Mouse (Mus musculus) forebrain, postnatal 0 days (tissue): ENCODE measurements around the gene Cmip. TPM values are rescaled to one million over a fixed set of nuclear protein-coding genes. Genes with fewer than 3 reads are reported as not detected.

ENCODE experiments used
- ATAC-seq: fragments of 200-750 bp; cut with Nextera tagmentation; 2 replicates; pipeline ENCODE4 v1.8.0; 2017; ENCODE audit warnings: mild to moderate bottlenecking, moderate library complexity
- DNase-seq: peaks from one replicate; pipeline ENCODE4 v3.0.0-alpha.2; 2015
- H3K27ac ChIP-seq: fragments of 300-500 bp; sonication (generic); 2 replicates; pipeline ENCODE4 v1.5.1; 2014; ENCODE audit warnings: low read depth, mild to moderate bottlenecking, antibody characterized with exemption, low read length, moderate library complexity, mixed read lengths
- H3K27me3 ChIP-seq: fragments of 300-500 bp; sonication (generic); 2 replicates; pipeline ENCODE4 v1.6.1; 2014; ENCODE audit warnings: mild to moderate bottlenecking, low read length, mixed read lengths; ENCODE audit not compliant: insufficient read depth
- H3K36me3 ChIP-seq: fragments of 300-500 bp; sonication (generic); 2 replicates; pipeline ENCODE4 v1.6.1; 2014; ENCODE audit warnings: mild to moderate bottlenecking, moderate library complexity; ENCODE audit not compliant: insufficient read depth
- H3K4me1 ChIP-seq: fragments of 300-500 bp; sonication (generic); 2 replicates; pipeline ENCODE4 v1.6.1; 2014; ENCODE audit warnings: antibody characterized with exemption; ENCODE audit not compliant: insufficient read depth
- H3K4me2 ChIP-seq: fragments of 300-500 bp; sonication (generic); 2 replicates; pipeline ENCODE4 v1.6.1; 2014; ENCODE audit warnings: low read depth, mild to moderate bottlenecking, moderate library complexity
- H3K4me3 ChIP-seq: fragments of 300-500 bp; sonication (generic); 2 replicates; pipeline ENCODE4 v1.5.1; 2014; ENCODE audit warnings: low read depth, low read length, mixed read lengths
- H3K9ac ChIP-seq: fragments of 300-500 bp; sonication (generic); 2 replicates; pipeline ENCODE4 v1.6.1; 2014; ENCODE audit warnings: mild to moderate bottlenecking
- H3K9me3 ChIP-seq: fragments of 300-500 bp; sonication (generic); 2 replicates; pipeline ENCODE4 v1.6.1; 2016; ENCODE audit warnings: low read length
- CTCF ChIP-seq: sonication (generic); IDR thresholded peaks from 2 replicates; pipeline ENCODE4 v1.5.1; 2016; ENCODE audit warnings: antibody characterized with exemption, control low read depth, low read depth
- WGBS: fragments of 180-500 bp; shearing (Covaris S2); extraction: QIAGEN DNeasy Blood & Tissue Kit; methylation state at CpG from one replicate; pipeline ENCODE4 v1.1.7; 2014; 5-methylcytosine and 5-hydroxymethylcytosine counted together
- polyA plus RNA-seq: library from polyadenylated mRNA; unstranded; fragments of >200 nt; fragmentation: Nextera tagmentation; extraction: Ambion mirVana; gene quantifications from 2 replicates; pipeline ENCODE4 v1.2.1, GENCODE M21; 2015
- total RNA-seq: library from RNA; depleted of rRNA; stranded (reverse); fragments of >200 nt; gene quantifications from 2 replicates; pipeline ENCODE4 v1.2.3, GENCODE M21; 2014

Cmip gene
- total and polyA plus RNA-seq, 2 experiments from 2014 or later: 192 to 204 TPM

- Histone ChIP-seq H3K4me1 (peaks cover 12% of the 10 kb centered on the region), H3K4me2 (no peak overlapping the region), H3K9me3 (no peaks in the 10 kb centered on the region), H3K27ac (no peak overlapping the region), H3K27me3 (no peaks in the 10 kb centered on the region), H3K4me3 (no peak overlapping the region), H3K36me3 (no peaks in the 10 kb centered on the region; the same call in 1 of the 2 replicates), H3K9ac (no peak overlapping the region)
- no peak for TF ChIP-seq CTCF
- WGBS: 91% methylated on average over 10 of the region's 10 CpGs
- no peak for DNase-seq
- no peak for ATAC-seq
These were observed 24.8 kb downstream of the Cmip start for GRCm38 (mm10) chr8:117281676-117282075.

DNA sequence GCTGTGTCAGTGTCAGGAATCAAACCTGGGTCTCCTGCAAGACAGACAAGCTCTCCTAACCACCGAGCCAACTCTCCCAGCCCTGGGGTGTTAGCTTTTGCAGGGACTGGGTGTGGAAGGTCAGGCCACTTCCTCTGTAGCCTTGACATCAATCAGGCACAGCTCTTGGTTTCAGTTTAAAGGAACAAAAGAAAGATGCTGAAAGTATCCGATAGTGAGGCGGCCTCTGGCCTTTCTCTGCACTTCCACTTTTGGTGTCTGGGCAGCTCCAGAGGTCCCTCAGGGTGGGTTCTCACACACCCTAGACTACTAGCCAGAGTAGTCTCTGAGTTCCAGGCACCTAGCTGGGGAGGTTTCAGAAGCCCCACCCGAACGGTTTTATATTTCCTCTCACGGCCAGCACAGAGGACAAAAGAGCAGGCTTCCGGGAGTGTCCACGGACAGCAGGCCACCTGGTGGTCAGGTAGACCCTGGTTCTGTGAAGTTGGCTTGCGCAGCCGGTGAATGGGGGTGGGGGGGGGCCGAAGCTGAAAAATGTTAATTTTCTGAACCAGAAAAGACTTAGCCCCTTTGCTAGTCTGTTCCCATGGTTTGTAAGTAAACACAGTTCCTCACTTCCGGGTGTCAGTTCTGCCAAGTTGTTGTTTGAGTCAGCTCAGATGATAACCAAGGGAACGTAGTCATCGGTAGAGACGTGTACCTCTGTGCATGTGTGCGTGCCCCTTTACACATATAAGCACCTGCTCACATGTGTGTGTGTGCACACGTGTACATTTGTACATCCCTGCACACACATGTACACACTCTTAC, 25.5 kb downstream of the Cmip start:
- Histone ChIP-seq H3K4me2 (no peak overlapping the region), H3K4me3 (no peak overlapping the region), H3K9ac (no peak overlapping the region), H3K27me3 (no peaks in the 10 kb centered on the region), H3K4me1 (peaks cover 12% of the 10 kb centered on the region), H3K9me3 (no peaks in the 10 kb centered on the region), H3K36me3 (no peaks in the 10 kb centered on the region; the same call in 1 of the 2 replicates), H3K27ac (no peak overlapping the region)
- TF ChIP-seq CTCF: no peak
- ATAC-seq (no peak), DNase-seq (no peak)
- 62% methylated on average over 17 of the region's 17 CpGs for WGBS

DNA sequence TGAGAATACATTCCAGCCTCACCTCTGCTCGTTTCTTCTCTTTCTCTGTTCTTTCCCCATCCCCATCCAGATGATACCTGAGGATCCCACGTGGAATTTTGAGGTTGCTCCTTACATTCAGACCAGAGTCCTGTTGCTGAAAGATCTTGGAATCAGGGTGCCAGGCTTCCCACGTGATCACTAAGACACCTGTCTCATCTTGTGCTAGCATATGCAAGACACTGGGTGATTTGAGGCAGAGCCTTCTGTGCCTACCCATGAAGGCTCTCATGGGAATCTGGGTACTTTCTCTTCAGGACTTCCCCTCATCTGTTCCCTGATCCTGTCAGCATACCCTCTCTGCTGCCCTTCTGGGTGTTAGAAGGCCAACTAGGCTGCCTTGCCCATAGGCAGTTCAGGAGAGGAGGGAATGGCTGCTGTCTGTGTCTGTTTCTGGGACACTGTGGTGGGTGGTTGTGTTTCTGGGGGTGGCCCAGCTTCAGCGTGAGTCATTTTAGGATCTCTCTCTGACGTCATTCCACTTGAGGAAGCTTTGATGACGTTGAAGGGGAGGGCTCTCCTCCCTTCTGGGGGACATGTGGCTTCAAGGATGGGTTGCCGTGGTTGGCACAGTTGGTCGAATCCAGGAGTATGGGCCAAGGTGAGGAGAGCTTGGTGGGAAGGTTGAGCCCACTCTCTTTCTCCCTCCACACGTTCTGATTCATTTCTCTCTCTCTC, 28.1 kb downstream of the Cmip start:
- WGBS: 81% methylated on average over 9 of the region's 9 CpGs
- H3K4me1 ChIP-seq: no peaks in the 10 kb centered on the region
- no peak for ATAC-seq

DNA sequence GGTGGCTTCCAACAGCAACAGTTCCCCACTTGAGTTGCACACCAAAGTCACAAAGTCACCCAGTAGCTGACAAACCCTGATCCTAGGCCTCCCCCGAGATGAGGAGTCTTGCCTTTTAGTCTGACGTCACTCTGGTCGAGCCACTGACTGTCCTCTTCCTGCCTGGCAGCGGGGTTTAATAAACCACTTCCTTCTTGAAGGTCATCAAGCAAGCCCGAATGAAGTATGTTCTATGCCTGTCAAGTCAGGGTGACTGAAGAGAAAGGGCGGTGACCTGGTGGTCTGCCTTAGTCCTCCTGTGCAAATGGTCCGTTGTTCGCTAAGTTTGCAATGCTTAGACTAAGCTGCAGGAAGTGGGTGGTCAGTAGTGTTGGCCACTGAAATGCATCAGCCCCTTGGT, 31.1 kb downstream of the Cmip start:
- H3K27ac ChIP-seq: no peak overlapping the region
- no peak overlapping the region for H3K9ac ChIP-seq
- DNase-seq: no peak
- no peaks in the 10 kb centered on the region; the same call in 1 of the 2 replicates for H3K36me3 ChIP-seq
- no peak overlapping the region for H3K4me3 ChIP-seq
- no peak for TF ChIP-seq CTCF
- 91% methylated on average over 8 of the region's 8 CpGs for WGBS
- H3K27me3 ChIP-seq: no peaks in the 10 kb centered on the region
- no peaks in the 10 kb centered on the region for H3K9me3 ChIP-seq
- no peak overlapping the region for H3K4me2 ChIP-seq
- H3K4me1 ChIP-seq: no peaks in the 10 kb centered on the region
- ATAC-seq: no peak

More for the DNA sequence above, 28.1 kb downstream of the Cmip start:
- Histone ChIP-seq H3K4me3 (no peak overlapping the region), H3K36me3 (no peaks in the 10 kb centered on the region; the same call in 1 of the 2 replicates), H3K9ac (no peak overlapping the region), H3K27ac (no peak overlapping the region), H3K4me2 (no peak overlapping the region), H3K9me3 (no peaks in the 10 kb centered on the region), H3K27me3 (no peaks in the 10 kb centered on the region)
- no peak for TF ChIP-seq CTCF
- no peak for DNase-seq

DNA sequence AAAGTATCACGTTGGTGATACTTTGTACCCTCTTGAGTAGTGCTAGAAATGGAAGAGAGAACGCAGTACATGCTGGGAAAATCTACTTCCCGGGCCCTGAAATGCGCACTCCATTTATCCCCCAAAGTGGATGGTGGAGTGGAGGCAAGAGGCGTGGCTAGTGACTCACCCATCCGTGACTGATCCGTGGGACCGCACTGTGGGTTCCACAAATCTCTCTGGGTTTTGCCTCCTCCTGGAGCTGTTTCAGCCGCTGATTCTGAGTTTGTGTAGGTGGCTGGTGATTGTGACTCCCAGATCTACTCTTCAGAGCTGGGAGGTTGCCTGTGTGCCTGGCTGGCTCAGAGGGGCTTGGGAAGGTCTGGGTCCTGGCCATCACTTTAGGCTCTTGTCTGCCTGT, 32.2 kb downstream of the Cmip start:
- no peak for ATAC-seq
- 80% methylated on average over 9 of the region's 9 CpGs for WGBS
- no peaks in the 10 kb centered on the region; the same call in 1 of the 2 replicates for H3K36me3 ChIP-seq
- H3K4me3 ChIP-seq: no peak overlapping the region
- no peak for TF ChIP-seq CTCF
- no peaks in the 10 kb centered on the region for H3K9me3 ChIP-seq
- H3K27me3 ChIP-seq: no peaks in the 10 kb centered on the region
- H3K4me1 ChIP-seq: no peaks in the 10 kb centered on the region
- H3K9ac ChIP-seq: no peak overlapping the region
- no peak for DNase-seq
- H3K27ac ChIP-seq: no peak overlapping the region
- no peak overlapping the region for H3K4me2 ChIP-seq

- ATAC-seq (no peak), DNase-seq (no peak)
- 76% methylated on average over 7 of the region's 7 CpGs for WGBS
- H3K27me3 ChIP-seq: no peaks in the 10 kb centered on the region
- TF ChIP-seq CTCF: no peak
- H3K4me2 ChIP-seq: no peak overlapping the region
- no peak overlapping the region for H3K9ac ChIP-seq
- no peaks in the 10 kb centered on the region for H3K9me3 ChIP-seq
- H3K4me1 ChIP-seq: no peaks in the 10 kb centered on the region
- H3K36me3 ChIP-seq: no peaks in the 10 kb centered on the region; the same call in 1 of the 2 replicates
- H3K27ac ChIP-seq: no peak overlapping the region
- H3K4me3 ChIP-seq: no peak overlapping the region
These were observed 33.6 kb downstream of the Cmip start for GRCm38 (mm10) chr8:117290506-117290905.

- no peaks in the 10 kb centered on the region for H3K36me3 ChIP-seq
- H3K27me3 ChIP-seq: no peaks in the 10 kb centered on the region
- WGBS: 34% methylated on average over 8 of the region's 8 CpGs
- H3K4me1 ChIP-seq: no peaks in the 10 kb centered on the region
- ATAC-seq (peak; percentile 36; the same call in 1 of the 2 replicates), DNase-seq (peak; percentile 25)
- no peak overlapping the region for H3K4me2 ChIP-seq
- H3K9me3 ChIP-seq: no peaks in the 10 kb centered on the region
- H3K9ac ChIP-seq: no peak overlapping the region
- H3K4me3 ChIP-seq: no peak overlapping the region
- H3K27ac ChIP-seq: no peak overlapping the region
- TF ChIP-seq CTCF: no peak
These were observed 35.4 kb downstream of the Cmip start for GRCm38 (mm10) chr8:117292262-117292661.
